Mouse (Mus musculus) kidney, embryonic 15.5 days (tissue): ENCODE results near the gene Nptn. TPM values are rescaled to one million over a fixed set of nuclear protein-coding genes. Genes with fewer than 3 reads are reported as not detected.
A peak's percentile ranks its signal among the peaks of the same experiment; 100 is the strongest.

Experiments used
- ATAC-seq: fragments of 200-750 bp; cut with Nextera tagmentation; replicated peaks from 2 replicates; pipeline ENCODE4 v1.8.0; 2017; ENCODE audit warnings: moderate TSS enrichment; ENCODE audit not compliant: low FRiP score
- H3K27ac ChIP-seq: fragments of 300-500 bp; sonication (generic); 2 replicates; pipeline ENCODE4 v1.5.1; 2015; ENCODE audit warnings: mild to moderate bottlenecking, inconsistent platforms
- H3K27me3 ChIP-seq: fragments of 300-500 bp; sonication (generic); 2 replicates; pipeline ENCODE4 v1.6.1; 2015; ENCODE audit warnings: inconsistent platforms
- H3K36me3 ChIP-seq: fragments of 300-500 bp; sonication (generic); 2 replicates; pipeline ENCODE4 v1.6.1; 2015; ENCODE audit warnings: inconsistent platforms
- H3K4me1 ChIP-seq: fragments of 300-500 bp; sonication (generic); 2 replicates; pipeline ENCODE4 v1.6.1; 2015; ENCODE audit warnings: inconsistent platforms
- H3K4me2 ChIP-seq: fragments of 300-500 bp; sonication (generic); 2 replicates; pipeline ENCODE4 v1.6.1; 2015; ENCODE audit warnings: moderate library complexity, mild to moderate bottlenecking, inconsistent platforms
- H3K4me3 ChIP-seq: fragments of 300-500 bp; sonication (generic); replicated peaks from 2 replicates; pipeline ENCODE4 v1.5.1; 2015; ENCODE audit warnings: mild to moderate bottlenecking, inconsistent platforms
- H3K9ac ChIP-seq: fragments of 300-500 bp; sonication (generic); 2 replicates; pipeline ENCODE4 v1.6.1; 2015; ENCODE audit warnings: mild to moderate bottlenecking, inconsistent platforms
- H3K9me3 ChIP-seq: fragments of 300-500 bp; sonication (generic); replicated peaks from 2 replicates; pipeline ENCODE4 v1.6.1; 2016; ENCODE audit warnings: inconsistent platforms
- WGBS: fragments of 180-500 bp; shearing (Covaris S2); methylation state at CpG from one replicate; pipeline ENCODE4 v1.1.7; 2015; ENCODE audit warnings: mixed read lengths; 5-methylcytosine and 5-hydroxymethylcytosine counted together
- polyA plus RNA-seq: library from polyadenylated mRNA; unstranded; fragments of >200 nt; fragmentation: Nextera tagmentation; extraction: Ambion mirVana; gene quantifications from 2 replicates; pipeline ENCODE4 v1.2.1, GENCODE M21; 2015

Gene Nptn
- polyA plus RNA-seq, 1 experiment from 2014 or later: 124 TPM

- 0 out of 2 replicates have a peak, but pooled peaks cover 3% of the 10 kb centered on the region for H3K9me3 ChIP-seq
- no peaks in the 10 kb centered on the region for H3K27me3 ChIP-seq
- no peak overlapping the region for H3K4me2 ChIP-seq
- WGBS: 70% methylated on average over 6 of the region's 6 CpGs
- no peak overlapping the region for H3K27ac ChIP-seq
- no peak overlapping the region for H3K9ac ChIP-seq
- H3K4me1 ChIP-seq: peaks cover 9% of the 10 kb centered on the region
- H3K36me3 ChIP-seq: no peaks in the 10 kb centered on the region
- H3K4me3 ChIP-seq: no peak overlapping the region
- ATAC-seq: no peak
These were observed 100.1 kb downstream of the Nptn start for GRCm38 (mm10) chr9:58682106-58682505.

DNA sequence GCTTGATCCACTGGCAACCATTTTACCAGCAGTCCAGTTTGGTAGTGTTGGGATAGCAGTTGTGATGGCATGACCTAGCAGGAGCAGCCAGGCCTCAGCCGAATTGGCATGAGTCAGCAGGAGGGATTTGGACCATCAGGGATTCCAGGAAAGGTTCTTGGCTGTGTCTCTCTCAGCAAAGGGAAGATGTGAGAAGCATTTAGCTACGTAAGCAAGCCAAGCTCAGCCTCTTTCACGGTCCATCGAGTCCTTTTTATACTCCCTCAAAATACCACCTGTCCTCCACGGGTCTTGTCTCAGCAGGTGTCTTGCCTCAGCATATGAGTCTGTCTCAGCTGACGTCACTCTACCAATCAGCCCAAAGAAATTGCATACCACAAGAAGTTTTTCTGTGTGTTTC, 101.3 kb downstream of the Nptn start:
- Histone ChIP-seq H3K27me3 (no peaks in the 10 kb centered on the region), H3K4me3 (no peak overlapping the region), H3K4me2 (no peak overlapping the region), H3K4me1 (peaks cover 17% of the 10 kb centered on the region), H3K27ac (0 out of 2 replicates have a peak overlapping the region, but pooled peaks have one; percentile 18), H3K9me3 (0 out of 2 replicates have a peak, but pooled peaks cover 3% of the 10 kb centered on the region), H3K36me3 (no peaks in the 10 kb centered on the region), H3K9ac (no peak overlapping the region)
- 39% methylated on average over 6 of the region's 6 CpGs for WGBS
- 0 out of 2 replicates have a peak, but pooled peaks have one; percentile 18 for ATAC-seq

DNA sequence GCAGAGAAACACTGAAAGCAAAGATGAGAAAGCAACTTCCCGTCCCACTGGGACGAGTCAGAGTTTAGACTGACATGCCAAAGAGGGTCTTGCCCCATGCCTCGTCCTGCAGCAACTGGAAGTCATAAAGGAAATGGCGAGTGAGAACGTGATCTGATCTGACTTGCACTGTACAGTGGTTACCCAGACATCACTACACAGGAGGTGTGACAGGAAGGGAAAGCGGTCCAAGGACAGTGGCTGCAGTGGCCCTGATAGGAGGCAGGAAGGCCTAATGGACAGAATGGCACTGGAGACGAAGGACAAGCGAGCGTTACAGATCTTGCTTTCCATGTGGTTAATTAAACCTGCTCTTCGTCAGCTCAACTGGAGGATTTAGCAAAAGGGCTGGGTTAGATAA, 103.2 kb downstream of the Nptn start:
- WGBS: 81% methylated on average over 10 of the region's 10 CpGs
- Histone ChIP-seq H3K36me3 (no peaks in the 10 kb centered on the region), H3K9me3 (no peaks in the 10 kb centered on the region), H3K4me2 (no peak overlapping the region), H3K4me1 (peaks cover 17% of the 10 kb centered on the region), H3K27me3 (no peaks in the 10 kb centered on the region), H3K27ac (no peak overlapping the region), H3K9ac (no peak overlapping the region), H3K4me3 (no peak overlapping the region)
- no peak for ATAC-seq

GRCm38 (mm10) chr9:58688076-58688475, 106.0 kb downstream of the Nptn start:
- H3K27ac ChIP-seq: 0 out of 2 replicates have a peak overlapping the region, but pooled peaks have one; percentile 19
- peaks cover 16% of the 10 kb centered on the region for H3K4me1 ChIP-seq
- H3K4me3 ChIP-seq: no peak overlapping the region
- ATAC-seq: no peak
- 62% methylated on average over 4 of the region's 4 CpGs for WGBS
- no peak overlapping the region for H3K9ac ChIP-seq
- H3K36me3 ChIP-seq: no peaks in the 10 kb centered on the region
- no peaks in the 10 kb centered on the region for H3K27me3 ChIP-seq
- no peak overlapping the region for H3K4me2 ChIP-seq
- H3K9me3 ChIP-seq: no peaks in the 10 kb centered on the region

DNA sequence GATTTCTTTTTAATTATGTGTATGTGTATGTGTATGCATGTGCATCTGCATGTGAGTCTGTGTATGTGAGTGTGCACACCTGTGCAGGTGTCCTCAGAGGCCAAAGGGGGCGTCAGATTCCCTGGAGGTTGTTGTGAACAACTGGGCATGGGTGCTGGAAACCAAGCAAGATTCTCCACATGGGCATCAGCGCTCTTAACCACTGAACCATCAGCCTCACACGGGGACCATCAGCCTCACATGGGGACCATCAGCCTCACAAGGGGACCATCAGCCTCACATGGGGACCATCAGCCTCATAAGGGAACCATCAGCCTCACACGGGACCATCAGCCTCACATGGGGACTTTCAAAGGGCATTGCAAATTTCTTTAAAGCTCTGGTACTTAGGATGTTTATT, 108.7 kb downstream of the Nptn start:
- no peaks in the 10 kb centered on the region for H3K9me3 ChIP-seq
- ATAC-seq: no peak
- no peaks in the 10 kb centered on the region for H3K27me3 ChIP-seq
- no peak overlapping the region for H3K27ac ChIP-seq
- no peak overlapping the region for H3K4me3 ChIP-seq
- H3K4me2 ChIP-seq: no peak overlapping the region
- no peaks in the 10 kb centered on the region for H3K36me3 ChIP-seq
- H3K9ac ChIP-seq: no peak overlapping the region
- 84% methylated on average over 4 of the region's 4 CpGs for WGBS
- H3K4me1 ChIP-seq: peaks cover 10% of the 10 kb centered on the region

DNA sequence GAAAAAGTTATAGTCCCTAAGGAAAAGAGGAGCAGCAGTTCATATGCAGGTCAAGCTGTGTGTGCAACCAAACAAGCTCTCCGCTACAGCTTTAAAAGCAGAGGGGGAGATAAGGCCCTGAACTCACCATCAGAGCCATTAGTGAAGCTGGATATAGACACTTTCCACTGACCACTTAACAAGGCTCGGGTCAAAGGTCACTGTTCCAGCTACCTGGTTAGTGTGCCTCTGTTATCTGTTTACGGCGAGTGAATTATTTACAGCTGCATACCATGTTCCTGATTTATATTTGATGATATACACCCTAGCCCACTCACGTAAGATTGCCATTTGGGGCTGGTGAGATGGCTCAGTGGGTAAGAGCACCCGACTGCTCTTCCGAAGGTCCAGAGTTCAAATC, 109.4 kb downstream of the Nptn start:
- Histone ChIP-seq H3K4me3 (no peak overlapping the region), H3K4me2 (no peak overlapping the region), H3K4me1 (peaks cover 10% of the 10 kb centered on the region), H3K9me3 (no peaks in the 10 kb centered on the region), H3K36me3 (no peaks in the 10 kb centered on the region), H3K27me3 (no peaks in the 10 kb centered on the region), H3K27ac (no peak overlapping the region), H3K9ac (no peak overlapping the region)
- ATAC-seq: no peak
- 75% methylated on average over 7 of the region's 7 CpGs for WGBS

GRCm38 (mm10) chr9:58698486-58698885, 116.4 kb downstream of the Nptn start:
- 91% methylated on average over 2 of the region's 2 CpGs for WGBS
- ATAC-seq: no peak

DNA sequence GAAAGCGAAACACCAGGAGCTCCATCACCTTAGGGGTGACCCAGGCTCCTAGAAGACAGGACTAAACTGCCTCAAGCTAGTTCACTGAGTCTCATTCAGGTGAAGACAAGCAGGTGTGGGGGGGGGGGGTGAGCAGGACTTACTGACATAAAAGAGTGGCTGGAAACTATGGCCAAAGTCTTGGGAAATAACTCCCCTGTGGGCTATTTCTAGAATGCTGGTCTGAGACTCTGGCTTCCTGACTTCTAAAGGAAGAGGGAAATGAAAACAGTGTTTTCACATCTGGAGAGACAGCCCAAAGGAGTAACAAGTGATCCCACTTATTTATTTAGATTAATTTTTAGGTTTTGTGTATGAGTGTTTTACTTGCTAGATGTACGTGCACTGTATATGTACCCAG, 119.7 kb downstream of the Nptn start:
- Histone ChIP-seq H3K9me3 (no peaks in the 10 kb centered on the region), H3K36me3 (no peaks in the 10 kb centered on the region), H3K4me3 (no peak overlapping the region), H3K4me1 (no peaks in the 10 kb centered on the region), H3K4me2 (no peak overlapping the region), H3K27me3 (no peaks in the 10 kb centered on the region), H3K9ac (no peak overlapping the region), H3K27ac (no peak overlapping the region)
- ATAC-seq: no peak
- WGBS: 82% methylated on average over 2 of the region's 2 CpGs

More at GRCm38 (mm10) chr9:58698486-58698885, 116.4 kb downstream of the Nptn start:
- Histone ChIP-seq H3K4me3 (no peak overlapping the region), H3K27me3 (no peaks in the 10 kb centered on the region), H3K27ac (no peak overlapping the region), H3K9ac (no peak overlapping the region), H3K4me2 (no peak overlapping the region), H3K9me3 (no peaks in the 10 kb centered on the region), H3K36me3 (no peaks in the 10 kb centered on the region), H3K4me1 (no peaks in the 10 kb centered on the region)

- Histone ChIP-seq H3K4me1 (no peaks in the 10 kb centered on the region), H3K27ac (no peak overlapping the region), H3K9me3 (no peaks in the 10 kb centered on the region), H3K27me3 (no peaks in the 10 kb centered on the region), H3K4me3 (no peak overlapping the region), H3K9ac (no peak overlapping the region), H3K4me2 (no peak overlapping the region), H3K36me3 (no peaks in the 10 kb centered on the region)
- ATAC-seq: no peak
- 88% methylated on average over 7 of the region's 7 CpGs for WGBS
These were observed 121.7 kb downstream of the Nptn start for GRCm38 (mm10) chr9:58703766-58704165.

DNA sequence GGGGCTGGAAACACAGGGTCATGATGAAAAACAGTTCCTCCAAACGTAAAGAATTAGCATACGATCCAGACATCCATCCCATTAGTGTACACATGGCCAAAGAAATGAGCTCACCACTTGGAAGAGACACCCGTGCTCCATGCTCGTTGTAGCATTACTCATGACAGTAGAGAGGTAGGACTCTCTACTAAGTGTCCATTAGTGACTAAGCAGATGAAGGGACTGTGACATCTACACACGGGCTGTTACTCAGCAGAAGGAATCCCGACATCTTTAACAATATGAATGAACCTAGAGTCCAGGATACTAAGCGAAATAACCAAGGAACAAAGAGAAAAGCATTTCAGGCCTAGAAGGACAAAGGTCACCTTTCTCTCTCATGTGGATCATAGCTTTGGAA, 124.0 kb downstream of the Nptn start:
- H3K27ac ChIP-seq: no peak overlapping the region
- ATAC-seq: no peak
- no peaks in the 10 kb centered on the region for H3K9me3 ChIP-seq
- H3K4me1 ChIP-seq: no peaks in the 10 kb centered on the region
- no peak overlapping the region for H3K4me3 ChIP-seq
- H3K27me3 ChIP-seq: no peaks in the 10 kb centered on the region
- WGBS: 79% methylated on average over 7 of the region's 7 CpGs
- no peak overlapping the region for H3K4me2 ChIP-seq
- no peak overlapping the region for H3K9ac ChIP-seq
- H3K36me3 ChIP-seq: no peaks in the 10 kb centered on the region

Other genes with a start within 250 kb of the Nptn start
- not detected in 2 replicates for gene Tbc1d21, start 211.8 kb upstream of the Nptn start, polyA plus RNA-seq
- gene Insyn1, start 93.6 kb upstream of the Nptn start, polyA plus RNA-seq: 1.4 and 2.3 TPM in 2 replicates
- 35.7 and 38.4 TPM in 2 replicates for gene Cd276, start 26.8 kb upstream of the Nptn start, polyA plus RNA-seq
- gene Rec114, start 161.7 kb downstream of the Nptn start, polyA plus RNA-seq: 2.5 and 2.8 TPM in 2 replicates
- gene Hcn4, start 241.2 kb downstream of the Nptn start, polyA plus RNA-seq: 0.26 and 0.40 TPM in 2 replicates